Mouse (Mus musculus): ENCODE measurements around the gene Depp1. TPM values are rescaled to one million over a fixed set of nuclear protein-coding genes. Genes with fewer than 3 reads are reported as not detected.

The Depp1 gene
- polyA plus RNA-seq, 1 experiment from 2014 or later: 11.0 TPM

GRCm38 (mm10) chr6:116629766-116630165 lies 20.6 kb upstream of the Depp1 start:
- ATAC-seq (ENCODE audit: insufficient read depth, low FRiP score, low TSS enrichment) (no peak; the same call in 1 of the 2 replicates), DNase-seq (ENCODE audit: low spot score) (no peak)
- WGBS: 85% methylated on average over 10 of the region's 10 CpGs
- no peak overlapping the region for H3K27ac ChIP-seq (ENCODE audit: low read depth, low read length)
- H3K9ac ChIP-seq (ENCODE audit: low read length): no peak overlapping the region
- H3K4me1 ChIP-seq (ENCODE audit: control insufficient read depth, insufficient read depth, low read length): 0 out of 2 replicates have a peak, but pooled peaks cover 2% of the 10 kb centered on the region
- H3K4me2 ChIP-seq (ENCODE audit: low read depth): no peak overlapping the region
- no peaks in the 10 kb centered on the region for H3K9me3 ChIP-seq (ENCODE audit: control insufficient read depth, low read length)
- no peak overlapping the region for H3K4me3 ChIP-seq (ENCODE audit: low read depth, low read length)
- no peaks in the 10 kb centered on the region for H3K27me3 ChIP-seq (ENCODE audit: control insufficient read depth, insufficient read depth, low read length)
- peaks cover 4% of the 10 kb centered on the region; the same call in 1 of the 2 replicates for H3K36me3 ChIP-seq (ENCODE audit: control insufficient read depth, insufficient read depth, low read length)

- 50% methylated on average over 1 of the region's 1 CpGs for WGBS
- Histone ChIP-seq H3K27ac (ENCODE audit: low read depth, low read length) (no peak overlapping the region), H3K4me2 (ENCODE audit: low read depth) (no peak overlapping the region), H3K27me3 (ENCODE audit: control insufficient read depth, insufficient read depth, low read length) (no peaks in the 10 kb centered on the region), H3K4me1 (ENCODE audit: control insufficient read depth, insufficient read depth, low read length) (0 out of 2 replicates have a peak, but pooled peaks cover 2% of the 10 kb centered on the region), H3K9ac (ENCODE audit: low read length) (no peak overlapping the region), H3K4me3 (ENCODE audit: low read depth, low read length) (no peak overlapping the region), H3K9me3 (ENCODE audit: control insufficient read depth, low read length) (no peaks in the 10 kb centered on the region), H3K36me3 (ENCODE audit: control insufficient read depth, insufficient read depth, low read length) (no peaks in the 10 kb centered on the region)
- no peak for ATAC-seq (ENCODE audit: insufficient read depth, low FRiP score, low TSS enrichment)
- DNase-seq (ENCODE audit: low spot score): peak; percentile 61
These were observed 18.3 kb upstream of the Depp1 start for GRCm38 (mm10) chr6:116632129-116632528.

GRCm38 (mm10) chr6:116633741-116634695 lies 16.4 kb upstream of the Depp1 start:
- ATAC-seq (ENCODE audit: insufficient read depth, low FRiP score, low TSS enrichment) (no peak), DNase-seq (ENCODE audit: low spot score) (no peak)
- no peak overlapping the region for H3K4me3 ChIP-seq (ENCODE audit: low read depth, low read length)
- H3K9me3 ChIP-seq (ENCODE audit: control insufficient read depth, low read length): no peaks in the 10 kb centered on the region
- 91% methylated on average over 17 of the region's 17 CpGs for WGBS
- no peaks in the 10 kb centered on the region for H3K36me3 ChIP-seq (ENCODE audit: control insufficient read depth, insufficient read depth, low read length)
- no peak overlapping the region for H3K4me2 ChIP-seq (ENCODE audit: low read depth)
- H3K4me1 ChIP-seq (ENCODE audit: control insufficient read depth, insufficient read depth, low read length): no peaks in the 10 kb centered on the region
- no peaks in the 10 kb centered on the region for H3K27me3 ChIP-seq (ENCODE audit: control insufficient read depth, insufficient read depth, low read length)
- no peak overlapping the region for H3K27ac ChIP-seq (ENCODE audit: low read depth, low read length)
- H3K9ac ChIP-seq (ENCODE audit: low read length): no peak overlapping the region

- WGBS: 68% methylated on average over 10 of the region's 10 CpGs
- no peak for DNase-seq (ENCODE audit: low spot score)
- Histone ChIP-seq H3K9me3 (ENCODE audit: control insufficient read depth, low read length) (no peaks in the 10 kb centered on the region), H3K4me1 (ENCODE audit: control insufficient read depth, insufficient read depth, low read length) (no peaks in the 10 kb centered on the region), H3K4me3 (ENCODE audit: low read depth, low read length) (no peak overlapping the region), H3K27me3 (ENCODE audit: control insufficient read depth, insufficient read depth, low read length) (no peaks in the 10 kb centered on the region), H3K9ac (ENCODE audit: low read length) (no peak overlapping the region), H3K27ac (ENCODE audit: low read depth, low read length) (no peak overlapping the region), H3K4me2 (ENCODE audit: low read depth) (no peak overlapping the region), H3K36me3 (ENCODE audit: control insufficient read depth, insufficient read depth, low read length) (no peaks in the 10 kb centered on the region)
- ATAC-seq (ENCODE audit: insufficient read depth, low FRiP score, low TSS enrichment): no peak
These were observed 14.9 kb upstream of the Depp1 start for GRCm38 (mm10) chr6:116635251-116636180.

GRCm38 (mm10) chr6:116636581-116637235 lies 13.7 kb upstream of the Depp1 start:
- DNase-seq (ENCODE audit: low spot score) (no peak), ATAC-seq (ENCODE audit: insufficient read depth, low FRiP score, low TSS enrichment) (no peak)
- Histone ChIP-seq H3K36me3 (ENCODE audit: control insufficient read depth, insufficient read depth, low read length) (no peaks in the 10 kb centered on the region), H3K4me3 (ENCODE audit: low read depth, low read length) (no peak overlapping the region), H3K27ac (ENCODE audit: low read depth, low read length) (no peak overlapping the region), H3K9ac (ENCODE audit: low read length) (no peak overlapping the region), H3K4me1 (ENCODE audit: control insufficient read depth, insufficient read depth, low read length) (no peaks in the 10 kb centered on the region), H3K4me2 (ENCODE audit: low read depth) (no peak overlapping the region), H3K27me3 (ENCODE audit: control insufficient read depth, insufficient read depth, low read length) (no peaks in the 10 kb centered on the region), H3K9me3 (ENCODE audit: control insufficient read depth, low read length) (no peaks in the 10 kb centered on the region)
- WGBS: 75% methylated on average over 9 of the region's 9 CpGs

GRCm38 (mm10) chr6:116637496-116637895 lies 12.9 kb upstream of the Depp1 start:
- no peak for DNase-seq (ENCODE audit: low spot score)
- Histone ChIP-seq H3K36me3 (ENCODE audit: control insufficient read depth, insufficient read depth, low read length) (no peaks in the 10 kb centered on the region), H3K4me3 (ENCODE audit: low read depth, low read length) (no peak overlapping the region), H3K9ac (ENCODE audit: low read length) (no peak overlapping the region), H3K27ac (ENCODE audit: low read depth, low read length) (no peak overlapping the region), H3K4me1 (ENCODE audit: control insufficient read depth, insufficient read depth, low read length) (no peaks in the 10 kb centered on the region), H3K9me3 (ENCODE audit: control insufficient read depth, low read length) (no peaks in the 10 kb centered on the region), H3K27me3 (ENCODE audit: control insufficient read depth, insufficient read depth, low read length) (no peaks in the 10 kb centered on the region), H3K4me2 (ENCODE audit: low read depth) (no peak overlapping the region)
- 88% methylated on average over 5 of the region's 5 CpGs for WGBS
- ATAC-seq (ENCODE audit: insufficient read depth, low FRiP score, low TSS enrichment): no peak

- H3K9ac ChIP-seq (ENCODE audit: low read length): no peak overlapping the region
- DNase-seq (ENCODE audit: low spot score) (no peak), ATAC-seq (ENCODE audit: insufficient read depth, low FRiP score, low TSS enrichment) (no peak)
- no peaks in the 10 kb centered on the region for H3K9me3 ChIP-seq (ENCODE audit: control insufficient read depth, low read length)
- WGBS: 79% methylated on average over 2 of the region's 2 CpGs
- H3K4me1 ChIP-seq (ENCODE audit: control insufficient read depth, insufficient read depth, low read length): no peaks in the 10 kb centered on the region
- H3K27ac ChIP-seq (ENCODE audit: low read depth, low read length): no peak overlapping the region
- H3K4me2 ChIP-seq (ENCODE audit: low read depth): no peak overlapping the region
- no peak overlapping the region for H3K4me3 ChIP-seq (ENCODE audit: low read depth, low read length)
- no peaks in the 10 kb centered on the region for H3K27me3 ChIP-seq (ENCODE audit: control insufficient read depth, insufficient read depth, low read length)
- H3K36me3 ChIP-seq (ENCODE audit: control insufficient read depth, insufficient read depth, low read length): no peaks in the 10 kb centered on the region
These were observed 11.5 kb upstream of the Depp1 start for GRCm38 (mm10) chr6:116638871-116639270.

- Histone ChIP-seq H3K4me1 (ENCODE audit: control insufficient read depth, insufficient read depth, low read length) (no peaks in the 10 kb centered on the region), H3K27ac (ENCODE audit: low read depth, low read length) (no peak overlapping the region), H3K4me3 (ENCODE audit: low read depth, low read length) (no peak overlapping the region), H3K9ac (ENCODE audit: low read length) (no peak overlapping the region), H3K36me3 (ENCODE audit: control insufficient read depth, insufficient read depth, low read length) (no peaks in the 10 kb centered on the region), H3K4me2 (ENCODE audit: low read depth) (no peak overlapping the region), H3K9me3 (ENCODE audit: control insufficient read depth, low read length) (no peaks in the 10 kb centered on the region), H3K27me3 (ENCODE audit: control insufficient read depth, insufficient read depth, low read length) (no peaks in the 10 kb centered on the region)
- no peak for DNase-seq (ENCODE audit: low spot score)
- ATAC-seq (ENCODE audit: insufficient read depth, low FRiP score, low TSS enrichment): no peak
- 74% methylated on average over 2 of the region's 2 CpGs for WGBS
These were observed 10.7 kb upstream of the Depp1 start for GRCm38 (mm10) chr6:116639663-116640062.
